Mouse (Mus musculus): Measurements from ENCODE around the gene Pfdn4.

GRCm38 (mm10) chr2:170446843-170447383 is 49.3 kb upstream of the Pfdn4 start:
- no peak for TF ChIP-seq CTCF (IDR thresholded peaks at IDR 0.05; ENCODE audit: borderline replicate concordance, insufficient read depth, low read length)
- no peak for TF ChIP-seq POLR2A (IDR thresholded peaks at IDR 0.05; ENCODE audit: low read depth, low read length)

Data from embryonic fibroblast, embryonic 13.5 days (primary cell).